Mouse (Mus musculus): ENCODE data around the gene Clp1. TPM values are rescaled to one million over a fixed set of nuclear protein-coding genes. Genes with fewer than 3 reads are reported as not detected.
A peak's percentile ranks its signal among the peaks of the same experiment; 100 is the strongest.

Gene Clp1
- polyA plus RNA-seq, 1 experiment from 2014 or later: 49.6 TPM

GRCm38 (mm10) chr2:84757026-84757682 is 30.0 kb upstream of the Clp1 start:
- 58% methylated on average over 7 of the region's 7 CpGs for WGBS
- no peaks in the 10 kb centered on the region for H3K9me3 ChIP-seq
- no peak for DNase-seq (ENCODE audit: low spot score)
- no peaks in the 10 kb centered on the region for H3K36me3 ChIP-seq
- no peaks in the 10 kb centered on the region for H3K27me3 ChIP-seq (ENCODE audit: insufficient read depth, poor library complexity, severe bottlenecking)
- H3K4me1 ChIP-seq (replicated peaks): peaks cover 14% of the 10 kb centered on the region; the same call in 1 of the 2 replicates
- H3K4me3 ChIP-seq: no peak overlapping the region
- H3K27ac ChIP-seq: peak overlapping the region; percentile 23; the same call in 1 of the 2 replicates

- DNase-seq (ENCODE audit: low spot score): no peak
- no peaks in the 10 kb centered on the region for H3K36me3 ChIP-seq
- H3K27me3 ChIP-seq (ENCODE audit: insufficient read depth, poor library complexity, severe bottlenecking): no peaks in the 10 kb centered on the region
- H3K9me3 ChIP-seq: no peaks in the 10 kb centered on the region
- 83% methylated on average over 5 of the region's 5 CpGs for WGBS
- peaks cover 14% of the 10 kb centered on the region; the same call in 1 of the 2 replicates for H3K4me1 ChIP-seq (replicated peaks)
- no peak overlapping the region for H3K4me3 ChIP-seq
- no peak overlapping the region for H3K27ac ChIP-seq
These were observed 29.1 kb upstream of the Clp1 start for GRCm38 (mm10) chr2:84756245-84756644.

GRCm38 (mm10) chr2:84750115-84750514 is 23.0 kb upstream of the Clp1 start:
- no peaks in the 10 kb centered on the region for H3K36me3 ChIP-seq
- H3K27ac ChIP-seq: no peak overlapping the region
- no peak overlapping the region for H3K4me3 ChIP-seq
- H3K27me3 ChIP-seq (ENCODE audit: insufficient read depth, poor library complexity, severe bottlenecking): 0 out of 2 replicates have a peak, but pooled peaks cover 8% of the 10 kb centered on the region
- H3K4me1 ChIP-seq (replicated peaks): 0 out of 2 replicates have a peak, but pooled peaks cover 3% of the 10 kb centered on the region
- no peak for DNase-seq (ENCODE audit: low spot score)
- H3K9me3 ChIP-seq: no peaks in the 10 kb centered on the region
- 80% methylated on average over 6 of the region's 6 CpGs for WGBS

- Histone ChIP-seq H3K4me1 (replicated peaks) (peaks cover 46% of the 10 kb centered on the region), H3K9me3 (no peaks in the 10 kb centered on the region), H3K27me3 (ENCODE audit: insufficient read depth, poor library complexity, severe bottlenecking) (0 out of 2 replicates have a peak, but pooled peaks cover 8% of the 10 kb centered on the region), H3K4me3 (peak overlapping the region; percentile 81), H3K36me3 (peaks cover 23% of the 10 kb centered on the region), H3K27ac (peak overlapping the region; percentile 100)
- no peak for DNase-seq (ENCODE audit: low spot score)
- 2% methylated on average over 10 of the region's 10 CpGs for WGBS
These were observed 17.0 kb upstream of the Clp1 start for GRCm38 (mm10) chr2:84744126-84744525.

- H3K36me3 ChIP-seq: peaks cover 23% of the 10 kb centered on the region
- DNase-seq (ENCODE audit: low spot score): peak; percentile 95
- peaks cover 52% of the 10 kb centered on the region for H3K4me1 ChIP-seq (replicated peaks)
- H3K27me3 ChIP-seq (ENCODE audit: insufficient read depth, poor library complexity, severe bottlenecking): 0 out of 2 replicates have a peak, but pooled peaks cover 8% of the 10 kb centered on the region
- WGBS: under 1% methylated on average over 25 of the region's 25 CpGs
- no peaks in the 10 kb centered on the region for H3K9me3 ChIP-seq
- peak within 1 kb of the TSS; percentile 81 for H3K4me3 ChIP-seq
- peak within 1 kb of the TSS; percentile 100 for H3K27ac ChIP-seq
These were observed 16.4 kb upstream of the Clp1 start, which contains the start of gene Gm19426 for GRCm38 (mm10) chr2:84743561-84743960. Gm19426 (minus strand) TSS chr2:84743655.

GRCm38 (mm10) chr2:84742451-84743283 is 15.5 kb upstream of the Clp1 start:
- Histone ChIP-seq H3K9me3 (no peaks in the 10 kb centered on the region), H3K27ac (peak overlapping the region; percentile 100), H3K4me1 (replicated peaks) (peaks cover 61% of the 10 kb centered on the region), H3K27me3 (ENCODE audit: insufficient read depth, poor library complexity, severe bottlenecking) (0 out of 2 replicates have a peak, but pooled peaks cover 8% of the 10 kb centered on the region), H3K36me3 (peaks cover 23% of the 10 kb centered on the region), H3K4me3 (peak overlapping the region; percentile 81)
- DNase-seq (ENCODE audit: low spot score): peak; percentile 98
- under 1% methylated on average over 26 of the region's 26 CpGs for WGBS

- no peak for DNase-seq (ENCODE audit: low spot score)
- Histone ChIP-seq H3K9me3 (no peaks in the 10 kb centered on the region), H3K4me3 (peak overlapping the region; percentile 81), H3K27me3 (ENCODE audit: insufficient read depth, poor library complexity, severe bottlenecking) (0 out of 2 replicates have a peak, but pooled peaks cover 1% of the 10 kb centered on the region), H3K27ac (peak overlapping the region; percentile 100), H3K36me3 (peaks cover 23% of the 10 kb centered on the region), H3K4me1 (replicated peaks) (peaks cover 68% of the 10 kb centered on the region)
- WGBS: under 1% methylated on average over 5 of the region's 5 CpGs
These were observed 14.8 kb upstream of the Clp1 start for GRCm38 (mm10) chr2:84741841-84742450.

- no peaks in the 10 kb centered on the region for H3K9me3 ChIP-seq
- peak overlapping the region; percentile 100 for H3K27ac ChIP-seq
- H3K27me3 ChIP-seq (ENCODE audit: insufficient read depth, poor library complexity, severe bottlenecking): no peaks in the 10 kb centered on the region
- DNase-seq (ENCODE audit: low spot score): peak; percentile 23
- peak overlapping the region; percentile 81 for H3K4me3 ChIP-seq
- H3K36me3 ChIP-seq: peaks cover 23% of the 10 kb centered on the region
- H3K4me1 ChIP-seq (replicated peaks): peaks cover 80% of the 10 kb centered on the region
- WGBS: 74% methylated on average over 15 of the region's 15 CpGs
These were observed 13.6 kb upstream of the Clp1 start for GRCm38 (mm10) chr2:84740608-84741333.

- H3K9me3 ChIP-seq: no peaks in the 10 kb centered on the region
- H3K27me3 ChIP-seq (ENCODE audit: insufficient read depth, poor library complexity, severe bottlenecking): no peaks in the 10 kb centered on the region
- H3K4me1 ChIP-seq (replicated peaks): peaks cover 92% of the 10 kb centered on the region
- peak overlapping the region; percentile 93 for H3K27ac ChIP-seq
- 2% methylated on average over 12 of the region's 12 CpGs for WGBS
- peaks cover 23% of the 10 kb centered on the region for H3K36me3 ChIP-seq
- peak; percentile 70 for DNase-seq (ENCODE audit: low spot score)
- peak overlapping the region; percentile 68 for H3K4me3 ChIP-seq
These were observed 11.2 kb upstream of the Clp1 start for GRCm38 (mm10) chr2:84738271-84738911.

- DNase-seq (ENCODE audit: low spot score): peak; percentile 78
- H3K27ac ChIP-seq: peak overlapping the region; percentile 93
- H3K4me3 ChIP-seq: peak overlapping the region; percentile 68
- H3K36me3 ChIP-seq: peaks cover 23% of the 10 kb centered on the region
- WGBS: 6% methylated on average over 8 of the region's 8 CpGs
- H3K9me3 ChIP-seq: no peaks in the 10 kb centered on the region
- peaks cover 94% of the 10 kb centered on the region for H3K4me1 ChIP-seq (replicated peaks)
- H3K27me3 ChIP-seq (ENCODE audit: insufficient read depth, poor library complexity, severe bottlenecking): no peaks in the 10 kb centered on the region
These were observed 10.3 kb upstream of the Clp1 start for GRCm38 (mm10) chr2:84737451-84737925.

GRCm38 (mm10) chr2:84736312-84737161 is 9.4 kb upstream of the Clp1 start:
- peaks cover 18% of the 10 kb centered on the region for H3K36me3 ChIP-seq
- peaks cover 84% of the 10 kb centered on the region for H3K4me1 ChIP-seq (replicated peaks)
- no peaks in the 10 kb centered on the region for H3K27me3 ChIP-seq (ENCODE audit: insufficient read depth, poor library complexity, severe bottlenecking)
- peak overlapping the region; percentile 68 for H3K4me3 ChIP-seq
- H3K9me3 ChIP-seq: no peaks in the 10 kb centered on the region
- 7% methylated on average over 27 of the region's 27 CpGs for WGBS
- peak; percentile 53 for DNase-seq (ENCODE audit: low spot score)
- peak overlapping the region; percentile 93 for H3K27ac ChIP-seq
